Mouse (Mus musculus): ENCODE results near the gene Cog5.

GRCm38 (mm10) chr12:31955843-31956242 is 301.2 kb downstream of the Cog5 start:
- TF ChIP-seq MAFK (IDR thresholded peaks at IDR 0.05; ENCODE audit: borderline replicate concordance, low read depth, low read length) = no peak
- TF ChIP-seq GABPA (IDR thresholded peaks at IDR 0.05; ENCODE audit: low read depth, low read length) = no peak
- TF ChIP-seq CHD1 (IDR thresholded peaks at IDR 0.05; ENCODE audit: low read depth, low read length) = no peak
- TF ChIP-seq NELFE (IDR thresholded peaks at IDR 0.05; ENCODE audit: low read depth, low read length) = no peak
- TF ChIP-seq POLR2A (IDR thresholded peaks at IDR 0.05; ENCODE audit: control insufficient read depth in 1 of 2, insufficient read depth in 1 of 2, low read depth in 1 of 2, low read length in 2 of 2, poor library complexity in 1 of 2) = no peak
- TF ChIP-seq RCOR1 (IDR thresholded peaks at IDR 0.05; ENCODE audit: low read depth, low read length) = no peak
- TF ChIP-seq CTCF (IDR thresholded peaks at IDR 0.05 in 2 of 3, conservative IDR thresholded peaks at IDR 0.05 in 1 of 3; ENCODE audit: control insufficient read depth in 1 of 3, insufficient read depth in 1 of 3, low read depth in 2 of 3, low read length in 3 of 3, poor library complexity in 1 of 3, severe bottlenecking in 1 of 3) = no peak
- no peak for TF ChIP-seq SIN3A (IDR thresholded peaks at IDR 0.05; ENCODE audit: low read length)
- no peak for TF ChIP-seq POLR2AphosphoS2 (IDR thresholded peaks at IDR 0.05; ENCODE audit: low read length)
- TF ChIP-seq MXI1 (IDR thresholded peaks at IDR 0.05; ENCODE audit: low read depth, low read length) = no peak
- TF ChIP-seq MAX (IDR thresholded peaks at IDR 0.05; ENCODE audit: low read length) = no peak
